Comparison of ENCODE assay signal across 15 mouse cellular contexts in the genomic region with DNA sequence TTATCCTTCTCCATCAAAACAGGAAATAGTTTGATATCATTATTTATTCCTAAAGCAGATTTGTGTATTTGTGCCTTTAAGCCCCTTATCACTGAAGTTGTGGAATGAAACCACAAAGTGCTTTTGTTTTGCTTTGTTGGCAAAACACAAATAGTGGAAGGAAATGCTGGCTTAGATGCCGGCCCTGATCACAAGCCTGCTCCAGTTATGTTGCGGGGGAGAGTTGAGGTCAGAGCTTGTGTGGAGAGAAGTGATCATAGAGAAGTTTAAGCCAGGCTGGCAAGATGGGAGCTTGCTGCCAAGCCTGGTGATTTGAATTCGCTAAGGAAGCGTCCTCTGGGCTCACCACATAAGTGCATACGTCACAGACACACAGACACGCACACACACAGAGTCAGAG.
A peak's percentile ranks its signal among the peaks of the same experiment; 100 is the strongest.
DNase-seq lines count a peak whose midpoint lies in the region; ATAC-seq and TF ChIP-seq lines count a peak whose summit lies in the region.
"Had no signal": no experiment of that assay in that cellular context is flagged by ENCODE, and none has a peak within 500 bp of the region (broad histone marks: within the 10 kb centered on the region; RNA-seq: fewer than 3 reads in every experiment).

No protein-coding gene starts in this region.

- ATAC-seq in cerebellum, adult (ENCODE audit: insufficient number of reproducible peaks, low FRiP score, low TSS enrichment), result 0 out of 2 replicates have a peak, but pooled peaks have one; percentile 20
- no peak for ATAC-seq in kidney, postnatal 0 days (replicated peaks; ENCODE audit: low FRiP score, low read depth)
- no peak for ATAC-seq in kidney, embryonic 15.5 days (replicated peaks; ENCODE audit: low FRiP score)
- ATAC-seq: forebrain, embryonic 13.5 days had no signal

- H3K4me3 ChIP-seq in kidney, postnatal 0 days (replicated peaks; ENCODE audit: low read depth, low read length), result no peak overlapping the region
- H3K4me3 ChIP-seq in kidney, embryonic 15.5 days (replicated peaks), result no peak overlapping the region
- H3K4me3 ChIP-seq in bone marrow macrophage, adult 2 months (ENCODE audit: insufficient read depth, low read length), result no peak overlapping the region
- H3K4me3 ChIP-seq: embryonic facial prominence, embryonic 13.5 days; forebrain, embryonic 13.5 days; myocyte had no signal

- no peaks in the 10 kb centered on the region for H3K9me3 ChIP-seq in kidney, postnatal 0 days (replicated peaks; ENCODE audit: low read length)
- no peaks in the 10 kb centered on the region for H3K9me3 ChIP-seq in kidney, embryonic 15.5 days (replicated peaks)
- H3K9me3 ChIP-seq: embryonic facial prominence, embryonic 13.5 days; forebrain, embryonic 13.5 days had no signal

- TF ChIP-seq CTCF in kidney, postnatal 0 days (IDR thresholded peaks at IDR 0.05; ENCODE audit: low read depth), result no peak
- TF ChIP-seq CTCF in bone marrow macrophage, adult 2 months (IDR thresholded peaks at IDR 0.05; ENCODE audit: low read depth, low read length), result no peak

- no peak overlapping the region for H3K27ac ChIP-seq in kidney, postnatal 0 days
- H3K27ac ChIP-seq in kidney, embryonic 15.5 days, result no peak overlapping the region
- H3K27ac ChIP-seq in bone marrow macrophage, adult 2 months (ENCODE audit: insufficient read depth, low read depth, low read length), result peak overlapping the region; percentile 37
- H3K27ac ChIP-seq: embryonic facial prominence, embryonic 13.5 days; forebrain, embryonic 13.5 days; stomach, postnatal 0 days had no signal

- no peak for DNase-seq in cerebellum, postnatal 14 days
- DNase-seq in kidney, postnatal 0 days (ENCODE audit: low spot score), result peak; percentile 23
- DNase-seq in lung, postnatal 10 days, result peak; percentile 54
- no peak for DNase-seq in layer of hippocampus, postnatal 36 days
- DNase-seq in layer of hippocampus, adult 9-11 months, result no peak
- DNase-seq: cerebellum, postnatal 10 days; left cerebral cortex, postnatal 4 days had no signal

- TF ChIP-seq POLR2A in bone marrow macrophage, adult 2 months (IDR thresholded peaks at IDR 0.05; ENCODE audit: borderline replicate concordance, low read depth, low read length), result no peak

- H3K4me2 ChIP-seq in kidney, postnatal 0 days (ENCODE audit: low read length), result no peak overlapping the region
- H3K4me2 ChIP-seq in kidney, embryonic 15.5 days, result no peak overlapping the region
- H3K4me2 ChIP-seq: embryonic facial prominence, embryonic 13.5 days; forebrain, embryonic 13.5 days; midbrain, embryonic 11.5 days had no signal

- no peaks in the 10 kb centered on the region for H3K27me3 ChIP-seq in kidney, postnatal 0 days (ENCODE audit: insufficient read depth, low read length)
- no peaks in the 10 kb centered on the region; the same call in 1 of the 2 replicates for H3K27me3 ChIP-seq in kidney, embryonic 15.5 days
- H3K27me3 ChIP-seq: forebrain, embryonic 13.5 days had no signal

- H3K4me1 ChIP-seq in kidney, postnatal 0 days (replicated peaks; ENCODE audit: insufficient read depth, low read length), result no peaks in the 10 kb centered on the region
- no peaks in the 10 kb centered on the region for H3K4me1 ChIP-seq in kidney, embryonic 15.5 days
- H3K4me1 ChIP-seq in bone marrow macrophage, adult 2 months (ENCODE audit: control insufficient read depth, insufficient read depth, low read length), result peaks cover 10% of the 10 kb centered on the region
- H3K4me1 ChIP-seq: forebrain, embryonic 13.5 days had no signal

- H3K36me3 ChIP-seq in kidney, postnatal 0 days (ENCODE audit: insufficient read depth, low read length), result no peaks in the 10 kb centered on the region
- no peaks in the 10 kb centered on the region for H3K36me3 ChIP-seq in kidney, embryonic 15.5 days
- H3K36me3 ChIP-seq: embryonic facial prominence, embryonic 13.5 days had no signal

- no peak overlapping the region for H3K9ac ChIP-seq in kidney, postnatal 0 days (ENCODE audit: low read depth, low read length)
- no peak overlapping the region for H3K9ac ChIP-seq in kidney, embryonic 15.5 days
- H3K9ac ChIP-seq: embryonic facial prominence, embryonic 13.5 days; forebrain, embryonic 13.5 days had no signal

- 62% methylated on average over 6 of the region's 6 CpGs for WGBS in kidney, postnatal 0 days
- WGBS in kidney, embryonic 15.5 days, result 74% methylated on average over 6 of the region's 6 CpGs

Comparison
In these comparisons a context has a peak if more than half of its experiments do, and no peak if none do; other contexts are left out.
1. DNase-seq: peak in kidney, postnatal 0 days (single experiment) and lung, postnatal 10 days (single experiment); none in cerebellum, postnatal 14 days (0 of 2), layer of hippocampus, postnatal 36 days (0 of 2) and layer of hippocampus, adult 9-11 months (single experiment).